Mouse (Mus musculus) megakaryocyte, adult 5-6 weeks (primary cell): ENCODE data around the gene Arap1. TPM values are rescaled to one million over a fixed set of nuclear protein-coding genes. Genes with fewer than 3 reads are reported as not detected.

Experiments used
- ATAC-seq: 2 replicates; pipeline ENCODE4 v1.8.0; 2016; ENCODE audit warnings: mild to moderate bottlenecking, inconsistent platforms; ENCODE audit not compliant: poor library complexity, severe bottlenecking
- total RNA-seq, 2 experiments: library from RNA; stranded (forward) in 1 of 2; stranded (reverse) in 1 of 2; fragments of 153-499, 151-499 nt in 1 of 2; fragments of 221-1000, 200-1000 nt in 1 of 2; gene quantifications; 2 replicates each; pipeline versions ENCODE4 v1.2.3 to v1.2.4; 2015 to 2017

Arap1 gene
- total RNA-seq, 2 experiments from 2014 or later = 152 to 245 TPM

DNA sequence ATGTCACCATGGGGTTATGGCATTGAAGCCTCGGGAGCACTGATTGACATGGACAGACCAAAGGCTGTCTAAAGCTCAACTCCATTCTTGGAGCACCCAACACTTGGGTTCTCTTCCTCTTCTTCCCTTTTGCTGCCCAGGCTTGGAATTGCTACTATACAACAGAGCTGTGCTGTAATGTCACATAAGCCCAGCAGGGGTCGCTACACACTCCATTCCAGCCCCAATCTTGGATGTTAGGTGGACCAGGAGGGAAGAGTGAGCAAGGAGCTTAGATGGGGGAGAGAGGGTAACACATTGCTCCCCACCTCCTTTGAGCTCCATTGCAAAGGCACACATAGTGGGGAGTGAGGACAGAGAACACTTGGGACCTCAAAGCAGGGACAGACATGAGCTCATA lies 79.9 kb downstream of the Arap1 start:
- ATAC-seq = peak; percentile 73

DNA sequence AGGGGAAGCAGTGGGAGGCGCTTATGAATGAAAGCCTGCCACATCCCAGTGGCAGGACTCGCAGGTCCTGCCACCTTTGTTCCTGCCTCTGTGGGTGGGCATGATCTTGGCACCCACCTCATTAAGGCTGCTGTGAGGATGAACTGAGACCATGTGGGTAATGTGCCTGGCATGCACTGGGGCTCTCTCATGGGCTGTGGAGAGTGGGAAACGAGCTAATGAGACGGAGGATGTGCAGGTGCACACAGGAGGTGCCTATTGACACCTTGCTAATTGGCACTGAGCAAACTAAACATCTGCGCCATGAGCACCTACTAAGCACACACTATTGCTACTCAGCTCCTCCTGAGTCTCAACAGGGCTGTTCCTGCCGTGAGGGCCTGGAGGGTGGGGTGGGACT lies 87.2 kb downstream of the Arap1 start:
- ATAC-seq = no peak

GRCm38 (mm10) chr7:101437876-101438275 lies 90.0 kb downstream of the Arap1 start:
- no peak for ATAC-seq

- no peak for ATAC-seq
Observed at GRCm38 (mm10) chr7:101443093-101443492, 95.2 kb downstream of the Arap1 start.

DNA sequence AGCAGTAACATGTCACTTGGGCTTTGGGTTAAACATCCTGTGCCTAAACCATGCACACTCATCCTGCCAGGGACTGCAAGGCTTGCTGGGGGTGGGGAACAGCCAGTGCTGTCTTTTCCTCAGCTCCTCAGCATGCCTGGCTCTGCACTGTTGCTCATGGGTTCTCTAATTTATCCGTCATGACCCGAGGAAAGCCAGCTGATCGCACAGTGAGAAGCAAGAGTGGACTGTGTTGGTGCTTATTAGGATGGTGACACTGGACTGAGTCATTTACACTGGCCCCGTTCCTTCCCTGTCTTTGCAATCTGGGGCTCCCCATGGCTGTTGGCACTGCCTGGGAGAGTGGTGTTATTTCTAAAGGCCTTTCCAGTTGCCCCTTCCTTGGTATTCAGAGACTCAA lies 96.3 kb downstream of the Arap1 start:
- ATAC-seq = no peak

GRCm38 (mm10) chr7:101449855-101450254 lies 102.0 kb downstream of the Arap1 start:
- ATAC-seq = no peak

- peak; percentile 70 for ATAC-seq
Observed at GRCm38 (mm10) chr7:101450422-101451401, 102.8 kb downstream of the Arap1 start.

DNA sequence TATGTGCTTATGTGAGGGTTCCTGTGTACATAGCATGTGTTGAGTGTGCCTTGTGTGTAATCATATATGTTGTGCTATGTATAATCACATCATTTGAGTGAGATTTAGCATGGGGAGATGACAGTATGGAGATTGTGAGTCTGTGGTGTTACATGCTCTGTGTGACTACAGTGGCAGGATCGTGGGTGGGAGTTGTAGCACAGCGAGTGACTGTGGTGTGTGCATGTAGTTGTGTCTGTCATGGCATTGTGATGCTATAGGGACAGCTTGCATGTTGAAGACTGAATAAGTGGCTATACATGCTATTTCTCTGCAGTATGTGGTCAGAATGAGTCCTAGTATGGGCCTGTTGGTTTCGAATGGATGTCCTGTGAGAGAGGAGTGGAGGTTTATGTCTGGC lies 104.8 kb downstream of the Arap1 start:
- ATAC-seq = no peak

DNA sequence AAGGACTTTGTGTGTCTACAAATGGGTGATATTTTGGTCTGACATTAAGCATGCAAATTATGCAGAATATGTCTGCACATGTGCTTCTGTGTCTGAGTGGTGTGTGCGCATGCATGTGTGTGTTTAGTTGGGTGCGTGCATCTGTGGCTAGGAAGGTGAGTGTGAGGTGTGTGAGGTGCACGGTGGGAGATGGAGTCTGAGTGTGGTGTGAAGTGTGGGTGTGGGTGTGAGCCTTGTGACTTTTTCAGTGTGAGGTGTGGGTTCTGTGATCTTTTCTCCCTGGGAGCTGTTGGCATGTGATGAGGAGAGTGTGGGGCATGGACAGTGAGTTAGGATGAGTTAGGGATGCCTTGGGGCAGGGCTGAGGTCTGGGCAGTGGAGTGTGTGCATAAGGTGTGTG lies 105.4 kb downstream of the Arap1 start:
- ATAC-seq = no peak

DNA sequence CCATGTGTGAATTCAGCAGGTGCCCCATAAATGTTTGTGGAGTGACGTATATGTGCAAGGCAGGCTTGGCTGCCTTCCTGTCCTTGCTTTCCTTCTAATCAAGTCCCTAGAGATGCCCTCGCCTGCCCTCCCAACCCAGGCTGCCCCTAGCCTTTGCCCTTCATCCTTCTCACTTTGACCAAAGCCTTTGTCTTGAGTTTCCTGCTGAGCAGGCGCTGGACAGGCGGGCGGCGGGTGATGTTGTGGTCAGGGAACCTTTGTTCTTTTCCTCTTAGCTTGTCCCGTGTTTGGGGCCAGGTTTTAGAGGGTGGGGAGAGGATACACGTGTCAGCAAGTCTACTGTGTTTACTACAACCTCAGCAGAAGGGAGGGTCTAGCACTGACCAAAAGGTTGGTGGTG lies 105.9 kb downstream of the Arap1 start:
- ATAC-seq = no peak

- peak; percentile 27; the same call in 1 of the 2 replicates for ATAC-seq
Observed at GRCm38 (mm10) chr7:101454479-101454878, 106.6 kb downstream of the Arap1 start.

GRCm38 (mm10) chr7:101455141-101455540 lies 107.3 kb downstream of the Arap1 start:
- ATAC-seq = no peak

- ATAC-seq = no peak
Observed at GRCm38 (mm10) chr7:101456318-101456717, 108.5 kb downstream of the Arap1 start.

- no peak for ATAC-seq
Observed at GRCm38 (mm10) chr7:101456789-101457188, 108.9 kb downstream of the Arap1 start.

- ATAC-seq = no peak
Observed at GRCm38 (mm10) chr7:101457283-101457682, 109.4 kb downstream of the Arap1 start.

DNA sequence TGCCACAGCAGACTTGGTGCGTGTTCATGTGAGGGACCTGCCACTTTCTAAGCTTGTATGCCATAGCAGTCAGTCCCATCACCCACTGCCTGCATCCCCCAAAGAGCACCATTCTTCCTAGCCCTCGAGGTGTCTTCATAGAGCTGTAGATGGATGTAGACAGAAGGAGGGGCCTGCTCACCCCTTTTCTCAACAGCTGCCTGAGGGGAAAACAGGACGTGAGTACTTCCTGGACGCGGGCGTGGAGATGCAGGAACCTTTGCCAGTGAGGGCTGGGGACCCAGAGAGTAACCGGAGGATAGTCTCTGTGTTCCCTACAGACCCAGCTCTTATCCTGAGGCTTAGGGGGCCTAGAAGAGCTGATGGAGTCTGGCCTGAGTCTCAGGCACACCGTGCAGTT lies 109.9 kb downstream of the Arap1 start:
- ATAC-seq = 0 out of 2 replicates have a peak, but pooled peaks have one; percentile 13

DNA sequence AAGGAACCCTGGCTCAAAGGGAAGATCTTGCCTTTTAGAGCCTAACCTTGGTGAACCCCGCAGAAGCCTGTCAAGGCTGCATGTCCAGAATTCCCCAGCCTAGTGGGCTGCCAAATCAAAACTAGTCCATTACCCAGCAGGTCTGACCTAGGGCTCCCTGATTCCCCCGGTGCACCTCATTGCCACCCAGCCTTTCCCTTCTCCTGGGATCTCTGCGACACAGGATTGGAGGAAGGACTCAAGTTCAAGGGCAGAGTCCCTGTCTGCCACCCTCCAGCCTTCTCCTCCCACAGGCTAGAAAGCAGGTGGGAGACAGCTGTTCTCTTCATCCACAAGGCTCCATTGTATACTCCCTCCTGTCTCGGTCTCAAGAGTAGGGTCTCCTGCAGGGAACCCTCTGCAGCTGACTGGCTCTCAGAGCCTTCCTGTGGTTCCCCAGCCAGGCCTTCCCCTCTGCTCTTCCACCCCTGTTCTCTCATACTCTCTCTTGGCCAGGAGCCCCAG lies 110.5 kb downstream of the Arap1 start:
- ATAC-seq = no peak

- no peak for ATAC-seq
Observed at GRCm38 (mm10) chr7:101459305-101459813, 111.5 kb downstream of the Arap1 start.

- ATAC-seq = 0 out of 2 replicates have a peak, but pooled peaks have one; percentile 9
Observed at GRCm38 (mm10) chr7:101459923-101460607, 112.2 kb downstream of the Arap1 start.

- no peak for ATAC-seq
Observed at GRCm38 (mm10) chr7:101460608-101460957, 112.7 kb downstream of the Arap1 start.

GRCm38 (mm10) chr7:101461571-101461970 lies 113.7 kb downstream of the Arap1 start:
- ATAC-seq = no peak
